Mouse (Mus musculus): ENCODE measurements around the gene Cux1.

- TF ChIP-seq CTCF (IDR thresholded peaks at IDR 0.05; ENCODE audit: borderline replicate concordance, control insufficient read depth, extremely low read depth, insufficient read depth, low read length, poor library complexity) (no peak), POLR2A (IDR thresholded peaks at IDR 0.05; ENCODE audit: control insufficient read depth, extremely low read depth, insufficient read depth, low read length, poor library complexity) (no peak)
Measured at GRCm38 (mm10) chr5:136475161-136475560, 92.1 kb downstream of the Cux1 start.
